Mouse (Mus musculus) liver, adult 2 months (tissue): ENCODE data around the gene Cort.

Source experiments
- CTCF ChIP-seq: fragments of 200-500 bp; IDR thresholded peaks from 2 replicates; pipeline ENCODE4 v1.5.1; 2011; ENCODE audit warnings: low read depth, low read length, control low read depth
- POLR2A ChIP-seq: fragments of 200-500 bp; IDR thresholded peaks from 2 replicates; pipeline ENCODE4 v1.6.1; 2011; ENCODE audit warnings: low read length, control low read depth; ENCODE audit not compliant: insufficient read depth; ENCODE audit errors: extremely low read depth

GRCm38 (mm10) chr4:149136116-149136850 lies 9.7 kb upstream of the Cort start:
- TF ChIP-seq CTCF (no peak), POLR2A (no peak)
